Mouse (Mus musculus) T-helper 1 cell (primary cell): ENCODE data around the gene Anp32b.

ENCODE experiments used
- in situ Hi-C: fragments of 300-600 bp; cut with MboI, MseI; formaldehyde crosslinking; loops from one replicate; pipeline ENCODE4 v1.15.1; 2025; ENCODE audit warnings: high pct_unique_total_duplicates

The Anp32b gene

DNA sequence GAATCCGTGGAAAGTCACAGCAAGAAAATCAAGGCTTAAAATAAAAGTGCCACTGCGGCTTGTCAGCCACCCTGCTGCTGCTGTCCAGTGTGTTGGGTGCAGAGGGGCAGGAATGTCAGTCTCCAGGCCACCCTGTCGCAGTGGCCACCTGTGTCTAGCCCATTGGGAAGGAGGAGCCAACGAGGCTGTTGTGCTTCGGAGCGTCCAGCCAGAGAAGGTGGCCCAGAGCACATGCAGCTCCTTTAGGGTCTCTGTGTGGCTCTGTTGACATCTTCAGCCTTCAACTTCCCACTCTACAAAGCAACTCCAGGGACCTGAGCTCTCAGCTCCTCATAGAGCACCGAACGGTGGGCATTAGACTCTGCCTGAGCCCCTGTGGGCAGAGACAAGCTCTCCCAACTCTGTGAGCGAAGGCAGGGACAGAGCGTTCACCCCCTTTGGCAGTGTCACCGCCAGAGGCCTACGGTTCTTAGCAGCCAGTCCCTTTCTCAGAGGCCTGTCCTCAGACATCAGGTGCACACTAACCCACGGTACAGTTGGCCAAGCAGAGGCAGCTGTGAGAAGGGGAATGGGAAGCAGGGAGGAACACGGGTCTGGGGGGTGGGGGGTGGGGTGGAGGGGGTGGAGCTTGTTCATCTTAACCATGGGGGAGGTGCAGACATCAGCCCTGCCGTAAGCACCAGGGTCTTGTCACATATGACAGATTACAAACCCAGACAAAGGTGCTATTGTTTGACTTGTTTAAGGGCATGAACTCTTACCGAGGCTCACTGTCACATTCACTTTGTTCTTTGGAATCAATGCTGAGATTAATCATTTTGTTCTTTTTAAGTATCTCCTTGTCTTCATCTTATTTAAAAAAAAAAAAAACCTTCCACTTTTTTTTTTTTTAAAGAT, 52.2 kb downstream of the Anp32b start:
- in situ Hi-C loops, result no loop called here

DNA sequence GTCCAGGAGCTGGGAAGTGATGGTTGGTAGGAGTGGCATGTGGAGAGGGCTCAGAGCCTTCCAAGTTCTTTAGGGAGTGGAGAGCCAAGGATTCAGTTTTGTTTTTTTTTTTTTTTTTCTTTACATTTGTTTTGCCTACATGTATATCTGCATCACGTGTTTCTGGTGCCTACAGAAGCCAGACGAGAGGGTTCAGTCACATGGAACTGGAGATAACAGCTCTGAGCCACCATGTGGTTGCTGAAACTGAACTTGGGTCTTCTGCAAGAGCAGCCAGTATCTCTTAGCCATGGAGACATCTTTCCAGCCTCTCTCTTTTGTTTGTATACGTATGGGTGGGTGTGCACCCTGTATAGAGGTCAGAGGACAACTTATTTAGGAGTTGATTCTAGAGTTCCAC, 53.2 kb downstream of the Anp32b start:
- in situ Hi-C loops, result no loop called here

- in situ Hi-C loops, result no loop called here
Measured at GRCm38 (mm10) chr4:46505361-46506057, 54.8 kb downstream of the Anp32b start.

DNA sequence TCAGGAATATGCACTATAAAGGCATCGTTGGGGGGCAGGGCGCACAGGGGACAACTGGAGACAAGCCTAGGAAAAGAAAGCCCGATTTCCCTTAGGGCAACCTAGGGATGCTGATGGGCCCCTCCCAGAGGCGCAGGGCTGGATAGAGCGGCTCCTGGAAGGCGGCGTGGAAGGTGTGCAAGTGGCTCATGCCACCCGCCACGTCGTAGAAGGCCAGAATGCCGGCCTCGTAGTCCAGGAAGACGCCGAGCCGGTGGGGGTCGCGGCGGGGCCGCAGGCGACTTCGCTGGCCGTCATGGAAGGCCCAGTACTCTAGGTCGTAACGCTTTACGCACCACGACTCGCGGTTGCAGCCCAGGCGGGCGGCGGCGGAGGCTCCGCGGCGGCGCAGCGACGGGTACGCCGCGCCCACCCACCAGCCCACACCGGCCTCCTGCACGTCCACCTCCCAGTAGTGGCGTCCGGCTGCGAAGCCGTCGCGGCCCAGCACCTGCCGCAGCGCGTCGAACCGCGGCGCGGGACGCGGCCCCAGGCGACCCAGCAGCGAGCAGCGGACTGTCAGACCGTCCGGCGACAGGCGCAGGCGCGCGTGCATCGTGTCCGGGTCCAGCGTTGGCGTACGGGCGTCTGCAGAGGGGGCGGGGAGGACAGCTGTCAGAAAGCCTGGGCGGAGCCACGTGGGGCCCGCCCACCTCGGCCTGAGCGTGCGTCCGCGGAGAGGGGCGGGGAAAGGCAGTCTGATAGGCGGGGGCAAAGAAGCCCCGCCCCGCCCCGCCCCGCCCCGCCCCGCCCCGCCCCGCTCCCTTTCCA, 56.3 kb downstream of the Anp32b start:
- in situ Hi-C loops, result no loop called here

DNA sequence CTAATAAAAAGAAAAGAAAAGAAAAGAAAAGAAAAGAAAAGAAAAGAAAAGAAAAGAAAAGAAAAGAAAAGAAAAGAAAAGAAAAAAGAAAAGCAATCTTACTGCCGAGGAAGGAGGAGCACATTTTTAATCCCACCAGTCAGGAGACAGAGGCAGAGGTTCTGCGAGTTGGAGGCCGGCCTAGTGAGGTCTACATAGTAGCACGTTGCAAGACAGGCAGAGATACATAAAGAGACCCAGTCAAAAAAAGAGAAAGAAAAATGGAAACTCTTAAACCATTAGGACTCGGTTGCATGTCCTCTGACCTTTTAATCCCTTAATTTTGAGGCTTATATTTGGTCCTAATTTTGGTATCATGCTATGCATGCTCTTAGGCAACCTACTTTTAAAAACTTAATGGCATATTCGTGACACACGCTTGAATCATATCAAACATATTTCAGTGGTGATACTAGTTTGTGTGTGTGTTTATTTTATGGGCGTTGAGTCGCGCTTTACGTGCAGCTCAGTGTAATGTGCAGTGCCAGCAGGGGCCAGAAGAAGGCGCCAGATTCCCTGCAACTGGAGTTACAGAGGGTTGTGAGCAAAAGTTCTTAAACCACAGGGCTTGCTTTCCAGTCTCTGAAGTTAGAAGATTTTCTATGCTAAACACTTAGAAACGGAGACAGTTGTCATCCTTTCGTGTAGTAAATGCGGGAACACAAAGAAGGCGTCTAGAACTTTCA, 57.2 kb downstream of the Anp32b start:
- in situ Hi-C loops, result no loop called here

- in situ Hi-C loops, result no loop called here
Measured at GRCm38 (mm10) chr4:46520491-46520890, 69.8 kb downstream of the Anp32b start.

GRCm38 (mm10) chr4:46521457-46521856, 70.8 kb downstream of the Anp32b start:
- in situ Hi-C loops, result no loop called here
